Mouse (Mus musculus): Measurements from ENCODE around the gene Tdo2. TPM values are rescaled to one million over a fixed set of nuclear protein-coding genes. Genes with fewer than 3 reads are reported as not detected.

The Tdo2 gene
- total RNA-seq, 2 experiments from 2014 or later = 1.0 to 1.2 TPM

Other genes with a start within 250 kb of the Tdo2 start
- gene Ctso, start 43.6 kb downstream of the Tdo2 start, total RNA-seq (2021) = 10 to 100 TPM; 16.0 to 16.4 TPM
- not detected for gene Asic5, start 6.1 kb upstream of the Tdo2 start, total RNA-seq (2021)
- gene Gucy1b1, start 98.5 kb upstream of the Tdo2 start, total RNA-seq (2021) = 100 to 1,000 TPM; 169 to 174 TPM
- 10 to 100 TPM; 84.1 to 84.3 TPM for gene Gucy1a1, start 169.6 kb upstream of the Tdo2 start, total RNA-seq (2021)